Mouse (Mus musculus): ENCODE results near the gene Rai1. TPM values are rescaled to one million over a fixed set of nuclear protein-coding genes. Genes with fewer than 3 reads are reported as not detected.

Rai1 gene
- total and polyA plus RNA-seq, 3 experiments: 26.3 to 101 (median 56.7) TPM

- Histone ChIP-seq H3K36me3 (ENCODE audit: control insufficient read depth in 1 of 2, insufficient read depth in 2 of 2, low read length in 2 of 2) (peaks cover 1 to 64% of the 10 kb centered on the region in 2 experiments), H3K4me1 (ENCODE audit: control insufficient read depth in 1 of 2, insufficient read depth in 2 of 2, low read length in 2 of 2) (peaks cover 35 to 65% of the 10 kb centered on the region in 2 experiments), H3K79me2 (ENCODE audit: control insufficient read depth, insufficient read depth, low read length, poor library complexity) (peaks cover 89% of the 10 kb centered on the region), H3K9ac (ENCODE audit: control insufficient read depth, low read depth, low read length, poor library complexity, severe bottlenecking) (peak overlapping the region; percentile 73), H3K4me3 (ENCODE audit: control insufficient read depth in 1 of 2, insufficient read depth in 1 of 2, low read depth in 2 of 2, low read length in 2 of 2) (peak overlapping the region; percentile 59 to 78), H3K27ac (ENCODE audit: control insufficient read depth, low read depth, low read length) (peak overlapping the region; percentile 89), H3K27me3 (ENCODE audit: control insufficient read depth in 1 of 2, insufficient read depth in 2 of 2, low read length in 2 of 2) (no peaks in the 10 kb centered on the region), H3K9me3 (replicated peaks; ENCODE audit: insufficient read depth, low read length) (no peaks in the 10 kb centered on the region)
- peak; percentile 98 for DNase-seq (ENCODE audit: low read depth, low spot score)
- peak; percentile 38; the same call in 1 of the 2 replicates for TF ChIP-seq ETS1 (IDR thresholded peaks at IDR 0.05; ENCODE audit: low read depth, low read length)
- peak; percentile 10; the same call in 1 of the 2 replicates for TF ChIP-seq USF1 (IDR thresholded peaks at IDR 0.05; ENCODE audit: low read depth, low read length)
- TF ChIP-seq BHLHE40 (IDR thresholded peaks at IDR 0.05; ENCODE audit: borderline replicate concordance, low read depth, low read length): no peak
- TF ChIP-seq POLR2AphosphoS2 (IDR thresholded peaks at IDR 0.05; ENCODE audit: low read length): peak; percentile 33; the same call in 1 of the 2 replicates
- TF ChIP-seq MAX (IDR thresholded peaks at IDR 0.05; ENCODE audit: low read length): 0 out of 2 replicates have a peak, but pooled peaks have one; percentile 31
- peak; percentile 60 for TF ChIP-seq NELFE (IDR thresholded peaks at IDR 0.05; ENCODE audit: low read depth, low read length)
- peak; percentile 64 for TF ChIP-seq HCFC1 (IDR thresholded peaks at IDR 0.05; ENCODE audit: low read depth, low read length)
- 0 out of 2 replicates have a peak, but pooled peaks have one; percentile 1 for TF ChIP-seq MYB (IDR thresholded peaks at IDR 0.05; ENCODE audit: low read depth, low read length)
- no peak for TF ChIP-seq JUND (IDR thresholded peaks at IDR 0.05; ENCODE audit: low read depth, low read length)
- peak; percentile 87 for TF ChIP-seq ELF1 (IDR thresholded peaks at IDR 0.05; ENCODE audit: low read depth, low read length)
- TF ChIP-seq UBTF (IDR thresholded peaks at IDR 0.05; ENCODE audit: borderline replicate concordance, insufficient read depth, low read depth, low read length): 0 out of 2 replicates have a peak, but pooled peaks have one; percentile 14
- peak in 1 of 3 experiments; percentile 23; a peak in 1 of 6 replicates for TF ChIP-seq CTCF (IDR thresholded peaks at IDR 0.05 in 2 of 3, conservative IDR thresholded peaks at IDR 0.05 in 1 of 3; ENCODE audit: control insufficient read depth in 1 of 3, insufficient read depth in 1 of 3, low read depth in 2 of 3, low read length in 3 of 3, poor library complexity in 1 of 3, severe bottlenecking in 1 of 3)
- TF ChIP-seq ZMIZ1 (IDR thresholded peaks at IDR 0.05; ENCODE audit: low read depth, low read length): peak; percentile 28; the same call in 1 of the 2 replicates
- no peak; the same call in none of the 2 replicates for TF ChIP-seq MXI1 (IDR thresholded peaks at IDR 0.05; ENCODE audit: low read depth, low read length)
- peak; percentile 47 to 74; a peak in 3 of 4 replicates for TF ChIP-seq POLR2A (IDR thresholded peaks at IDR 0.05; ENCODE audit: control insufficient read depth in 1 of 2, insufficient read depth in 1 of 2, low read depth in 1 of 2, low read length in 2 of 2, poor library complexity in 1 of 2)
- no peak for TF ChIP-seq RAD21 (IDR thresholded peaks at IDR 0.05; ENCODE audit: low read depth, low read length)
- peak; percentile 83 for TF ChIP-seq MAZ (IDR thresholded peaks at IDR 0.05; ENCODE audit: low read depth, low read length)
- peak; percentile 3 to 6; a peak in 1 of 4 replicates for TF ChIP-seq EP300 (IDR thresholded peaks at IDR 0.05; ENCODE audit: low read depth in 1 of 2, low read length in 2 of 2)
Measured at GRCm38 (mm10) chr11:60115024-60115538, 10.3 kb downstream of the Rai1 start.

- Histone ChIP-seq H3K9ac (ENCODE audit: control insufficient read depth, low read depth, low read length, poor library complexity, severe bottlenecking) (peak overlapping the region; percentile 70), H3K27me3 (ENCODE audit: control insufficient read depth in 1 of 2, insufficient read depth in 2 of 2, low read length in 2 of 2) (no peaks in the 10 kb centered on the region), H3K4me3 (ENCODE audit: control insufficient read depth in 1 of 2, insufficient read depth in 1 of 2, low read depth in 2 of 2, low read length in 2 of 2) (peak overlapping the region; percentile 59 to 78), H3K36me3 (ENCODE audit: control insufficient read depth in 1 of 2, insufficient read depth in 2 of 2, low read length in 2 of 2) (peaks cover 3 to 66% of the 10 kb centered on the region in 2 experiments), H3K9me3 (replicated peaks; ENCODE audit: insufficient read depth, low read length) (no peaks in the 10 kb centered on the region), H3K27ac (ENCODE audit: control insufficient read depth, low read depth, low read length) (peak overlapping the region; percentile 77), H3K79me2 (ENCODE audit: control insufficient read depth, insufficient read depth, low read length, poor library complexity) (peaks cover 90% of the 10 kb centered on the region), H3K4me1 (ENCODE audit: control insufficient read depth in 1 of 2, insufficient read depth in 2 of 2, low read length in 2 of 2) (peaks cover 39 to 65% of the 10 kb centered on the region in 2 experiments)
- peak; percentile 88 for DNase-seq (ENCODE audit: low read depth, low spot score)
- TF ChIP-seq SIN3A (IDR thresholded peaks at IDR 0.05; ENCODE audit: low read length) (peak; percentile 92), RCOR1 (IDR thresholded peaks at IDR 0.05; ENCODE audit: low read depth, low read length) (peak; percentile 77; the same call in 1 of the 2 replicates), BHLHE40 (IDR thresholded peaks at IDR 0.05; ENCODE audit: borderline replicate concordance, low read depth, low read length) (peak; percentile 6; the same call in 1 of the 2 replicates), TCF12 (IDR thresholded peaks at IDR 0.05; ENCODE audit: low read depth, low read length) (no peak), POLR2A (IDR thresholded peaks at IDR 0.05; ENCODE audit: control insufficient read depth in 1 of 2, insufficient read depth in 1 of 2, low read depth in 1 of 2, low read length in 2 of 2, poor library complexity in 1 of 2) (0 out of 4 replicates have a peak, but pooled peaks of 1 of the 2 experiments have one; percentile 30), MXI1 (IDR thresholded peaks at IDR 0.05; ENCODE audit: low read depth, low read length) (peak; percentile 36; the same call in 1 of the 2 replicates), TBP (IDR thresholded peaks at IDR 0.05; ENCODE audit: low read depth, low read length) (peak; percentile 54; the same call in 1 of the 2 replicates), HCFC1 (IDR thresholded peaks at IDR 0.05; ENCODE audit: low read depth, low read length) (peak; percentile 29; the same call in 1 of the 2 replicates), ETS1 (IDR thresholded peaks at IDR 0.05; ENCODE audit: low read depth, low read length) (peak; percentile 79), GATA1 (IDR thresholded peaks at IDR 0.05; ENCODE audit: low read depth, low read length) (peak; percentile 90), CHD2 (IDR thresholded peaks at IDR 0.05; ENCODE audit: low read length) (no peak), MYC (IDR thresholded peaks at IDR 0.05; ENCODE audit: low read depth, low read length) (no peak; the same call in 1 of the 2 replicates), TAL1 (IDR thresholded peaks at IDR 0.05; ENCODE audit: low read length) (0 out of 2 replicates have a peak, but pooled peaks have one; percentile 10), CHD1 (IDR thresholded peaks at IDR 0.05; ENCODE audit: low read depth, low read length) (no peak), EP300 (IDR thresholded peaks at IDR 0.05; ENCODE audit: low read depth in 1 of 2, low read length in 2 of 2) (peak; percentile 64 to 69)
Measured at GRCm38 (mm10) chr11:60115638-60116276, 10.9 kb downstream of the Rai1 start.

Data from MEL (cell line).